ENCODE assay signal across 25 mouse cellular contexts in the genomic region with DNA sequence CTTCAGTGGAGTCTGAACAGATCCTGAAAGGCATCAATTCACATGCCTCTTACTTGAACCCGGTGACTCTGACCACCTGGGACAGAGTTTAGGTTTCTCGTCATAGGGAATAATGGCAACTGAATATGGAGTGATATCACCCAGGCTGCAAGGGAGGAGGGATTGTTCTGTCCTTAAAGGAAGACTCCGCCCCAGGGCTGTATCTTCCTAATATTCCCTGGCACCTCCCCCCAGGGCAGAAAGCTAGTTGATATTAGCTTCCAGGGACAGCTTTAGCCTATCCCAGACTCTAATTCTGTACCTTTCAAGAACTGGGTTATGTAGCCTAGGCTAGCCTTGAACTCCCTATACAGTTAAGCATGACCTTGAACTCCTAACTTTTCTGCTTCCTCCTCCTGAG. TPM values are rescaled to one million over a fixed set of nuclear protein-coding genes. Genes with fewer than 3 reads are reported as not detected.
DNase-seq lines count a peak whose midpoint lies in the region; ATAC-seq and TF ChIP-seq lines count a peak whose summit lies in the region.
"Had no signal": no experiment of that assay in that cellular context is flagged by ENCODE, and none has a peak within 500 bp of the region (broad histone marks: within the 10 kb centered on the region; RNA-seq: fewer than 3 reads in every experiment).

No protein-coding gene starts in this region.

- H3K27me3 ChIP-seq in heart, embryonic 13.5 days (replicated peaks): peaks cover 49% of the 10 kb centered on the region
- H3K27me3 ChIP-seq in lung, embryonic 16.5 days (ENCODE audit: control insufficient read depth, insufficient read depth, low read depth, low read length): no peaks in the 10 kb centered on the region
- no peaks in the 10 kb centered on the region for H3K27me3 ChIP-seq in stomach, embryonic 16.5 days (ENCODE audit: control insufficient read depth, insufficient read depth, low read length)
- H3K27me3 ChIP-seq: intestine, embryonic 15.5 days had no signal

- no peaks in the 10 kb centered on the region for H3K36me3 ChIP-seq in heart, embryonic 13.5 days
- H3K36me3 ChIP-seq in lung, embryonic 16.5 days (ENCODE audit: control insufficient read depth, insufficient read depth, low read length): no peaks in the 10 kb centered on the region
- no peaks in the 10 kb centered on the region for H3K36me3 ChIP-seq in stomach, embryonic 16.5 days (ENCODE audit: control insufficient read depth, insufficient read depth, low read length)
- H3K36me3 ChIP-seq: forebrain, embryonic 12.5 days; hindbrain, embryonic 10.5 days; intestine, embryonic 15.5 days had no signal

- peak overlapping the region; percentile 81 for H3K4me2 ChIP-seq in heart, embryonic 13.5 days
- peak overlapping the region; percentile 80 for H3K4me2 ChIP-seq in lung, embryonic 16.5 days (ENCODE audit: low read depth, low read length)
- H3K4me2 ChIP-seq in stomach, embryonic 16.5 days (ENCODE audit: low read depth, low read length): peak overlapping the region; percentile 63
- H3K4me2 ChIP-seq: forebrain, embryonic 12.5 days; liver, embryonic 11.5 days had no signal

- no peak for TF ChIP-seq POLR2A in lung, adult 2 months (IDR thresholded peaks at IDR 0.05; ENCODE audit: borderline replicate concordance, extremely low read depth, low read depth, low read length)

- ATAC-seq in heart, embryonic 13.5 days (ENCODE audit: extremely low read depth, insufficient number of reproducible peaks, low FRiP score, low TSS enrichment): no peak
- no peak for ATAC-seq in lung, embryonic 16.5 days (ENCODE audit: low read depth)
- no peak for ATAC-seq in stomach, embryonic 16.5 days (ENCODE audit: insufficient read depth, low FRiP score)
- no peak for ATAC-seq in megakaryocyte, adult 5-6 weeks (ENCODE audit: poor library complexity, severe bottlenecking)
- ATAC-seq: activated CD4-positive, CD25-positive, alpha-beta regulatory T cell, adult 4 months; hindbrain, embryonic 16.5 days; intestine, embryonic 15.5 days; liver, postnatal 0 days had no signal

- TF ChIP-seq CTCF in lung, adult 2 months (IDR thresholded peaks at IDR 0.05; ENCODE audit: insufficient read depth, low read length): no peak

- no peak for DNase-seq in heart, adult 9 months (ENCODE audit: low spot score in 2 of 2)
- no peak for DNase-seq in lung, adult 2 months
- DNase-seq in lung, postnatal 4 days: no peak
- DNase-seq: adrenal gland, adult 8-10 months; cerebellum, adult 8-10 months; kidney, adult 8-10 months; kidney, postnatal 10 days; liver, postnatal 0 days; midbrain, embryonic 14.5 days; right cerebral cortex, postnatal 14 days had no signal

- peaks cover 41% of the 10 kb centered on the region for H3K4me1 ChIP-seq in heart, embryonic 13.5 days
- peaks cover 13% of the 10 kb centered on the region for H3K4me1 ChIP-seq in lung, adult 2 months (ENCODE audit: control insufficient read depth, insufficient read depth, low read length)
- peaks cover 46% of the 10 kb centered on the region for H3K4me1 ChIP-seq in lung, embryonic 16.5 days (replicated peaks; ENCODE audit: control insufficient read depth, insufficient read depth, low read length)
- peaks cover 49% of the 10 kb centered on the region for H3K4me1 ChIP-seq in stomach, embryonic 16.5 days (ENCODE audit: control insufficient read depth, insufficient read depth, low read length)

- peak overlapping the region; percentile 84; the same call in 1 of the 2 replicates for H3K27ac ChIP-seq in heart, embryonic 13.5 days (replicated peaks)
- no peak overlapping the region for H3K27ac ChIP-seq in lung, embryonic 16.5 days (ENCODE audit: low read length)
- no peak overlapping the region for H3K27ac ChIP-seq in stomach, embryonic 16.5 days (ENCODE audit: low read length)
- H3K27ac ChIP-seq: forebrain, embryonic 12.5 days; hindbrain, embryonic 10.5 days had no signal

- H3K9ac ChIP-seq in heart, embryonic 13.5 days: peak overlapping the region; percentile 34; the same call in 1 of the 2 replicates
- no peak overlapping the region for H3K9ac ChIP-seq in lung, embryonic 16.5 days (ENCODE audit: low read length)
- no peak overlapping the region for H3K9ac ChIP-seq in stomach, embryonic 16.5 days (ENCODE audit: low read length)
- H3K9ac ChIP-seq: forebrain, embryonic 12.5 days; intestine, embryonic 15.5 days; liver, postnatal 0 days had no signal

- H3K9me3 ChIP-seq in heart, embryonic 13.5 days: no peaks in the 10 kb centered on the region
- H3K9me3 ChIP-seq in lung, embryonic 16.5 days (ENCODE audit: control insufficient read depth, low read length): no peaks in the 10 kb centered on the region
- H3K9me3 ChIP-seq in stomach, embryonic 16.5 days (replicated peaks; ENCODE audit: control insufficient read depth, low read length): no peaks in the 10 kb centered on the region
- H3K9me3 ChIP-seq: forebrain, embryonic 12.5 days; hindbrain, embryonic 10.5 days; intestine, embryonic 15.5 days had no signal

- WGBS in heart, embryonic 13.5 days: 85% methylated on average over 3 of the region's 3 CpGs
- WGBS in lung, adult 2 months: 51% methylated on average over 3 of the region's 3 CpGs
- 83% methylated on average over 3 of the region's 3 CpGs for WGBS in lung, embryonic 16.5 days
- 81% methylated on average over 3 of the region's 3 CpGs for WGBS in stomach, embryonic 16.5 days

- peak overlapping the region; percentile 60 for H3K4me3 ChIP-seq in heart, embryonic 13.5 days
- H3K4me3 ChIP-seq in lung, adult 2 months (replicated peaks; ENCODE audit: extremely low read depth, low read depth, low read length): peak overlapping the region; percentile 11
- H3K4me3 ChIP-seq in lung, embryonic 16.5 days (ENCODE audit: low read length): peak overlapping the region; percentile 66
- H3K4me3 ChIP-seq in stomach, embryonic 16.5 days (replicated peaks; ENCODE audit: low read length): no peak overlapping the region; the same call in 1 of the 2 replicates
- H3K4me3 ChIP-seq: erythroblast, embryonic 14.5 days; forebrain, embryonic 12.5 days; hindbrain, embryonic 10.5 days; intestine, embryonic 15.5 days had no signal

RNA-seq across cellular contexts. Expression of gene Eln, which starts 2.1 kb away (rescaled TPM):
- 266 and 283 TPM in 2 replicates for polyA plus RNA-seq in heart, embryonic 13.5 days (2015; fragmentation: Nextera tagmentation; extraction: Ambion mirVana)
- 311 and 510 TPM in 2 replicates for polyA plus RNA-seq in lung, adult 2 months (2012; rRNA removed)
- polyA plus RNA-seq in lung, embryonic 16.5 days (2015; fragmentation: Nextera tagmentation; extraction: Ambion mirVana): 570 and 624 TPM in 2 replicates
- polyA plus RNA-seq in stomach, embryonic 16.5 days (2015; fragmentation: Nextera tagmentation; extraction: Ambion mirVana): 93.7 and 97.0 TPM in 2 replicates
- total RNA-seq in megakaryocyte, adult 5-6 weeks (2015): not detected in 2 replicates
- total RNA-seq in megakaryocyte, adult 5-6 weeks (2017): not detected in 2 replicates
- total RNA-seq: common myeloid progenitor, adult 5-6 weeks; megakaryocyte-erythroid progenitor cell, adult 5-6 weeks; MEL had no signal
- polyA plus RNA-seq: C2C12; erythroblast, embryonic 14.5 days had no signal

RNA-seq across cellular contexts. Expression of gene Limk1, which starts 56.6 kb away (rescaled TPM):
- polyA plus RNA-seq in heart, embryonic 13.5 days (2015; fragmentation: Nextera tagmentation; extraction: Ambion mirVana): 3.1 and 3.8 TPM in 2 replicates
- polyA plus RNA-seq in lung, adult 2 months (2012; rRNA removed): 29.6 and 31.1 TPM in 2 replicates
- 8.3 and 9.1 TPM in 2 replicates for polyA plus RNA-seq in lung, embryonic 16.5 days (2015; fragmentation: Nextera tagmentation; extraction: Ambion mirVana)
- polyA plus RNA-seq in stomach, embryonic 16.5 days (2015; fragmentation: Nextera tagmentation; extraction: Ambion mirVana): 3.7 and 4.1 TPM in 2 replicates
- total RNA-seq in megakaryocyte, adult 5-6 weeks (2015): 9.5 and 11.8 TPM in 2 replicates
- 7.5 and 8.3 TPM in 2 replicates for total RNA-seq in megakaryocyte, adult 5-6 weeks (2017)
